In the genomic region with DNA sequence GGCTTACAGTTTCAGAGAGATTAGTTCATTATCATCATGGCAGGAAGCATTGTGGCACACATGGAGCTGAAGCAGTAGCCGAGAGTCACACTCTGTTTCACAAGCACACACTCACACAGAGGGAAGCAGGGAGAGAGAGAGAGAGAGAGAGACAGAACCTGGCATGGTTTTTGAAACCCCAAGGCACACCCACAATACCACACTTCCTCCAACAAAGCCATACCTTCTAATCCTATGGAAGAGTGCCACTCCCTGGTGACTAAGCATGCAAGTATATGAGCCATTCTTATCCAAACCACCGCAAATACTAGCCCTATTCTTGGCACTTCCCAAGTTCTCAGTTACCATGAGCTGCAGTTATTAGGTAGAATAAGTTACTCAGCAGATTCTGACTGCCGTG, we compare ENCODE assay signal across 18 mouse cellular contexts.
"Had no signal": no experiment of that assay in that cellular context is flagged by ENCODE, and none has a peak within 500 bp of the region (broad histone marks: within the 10 kb centered on the region; RNA-seq: fewer than 3 reads in every experiment).

No protein-coding gene starts in this region.

- ATAC-seq: liver, embryonic 12.5 days; midbrain, embryonic 13.5 days; midbrain, embryonic 16.5 days had no signal

- DNase-seq: kidney, adult 2 months; kidney, postnatal 36 days; layer of hippocampus, postnatal 36 days; left cerebral cortex, postnatal 4 days; lung, adult 18-20 months; lung, postnatal 10 days; lung, postnatal 36 days; thymus, adult 2 months; thymus, postnatal 14 days had no signal

- H3K27me3 ChIP-seq: limb, embryonic 12.5 days; limb, embryonic 15.5 days; liver, embryonic 12.5 days; liver, embryonic 15.5 days; lung, embryonic 15.5 days; midbrain, embryonic 13.5 days had no signal

- H3K4me1 ChIP-seq: limb, embryonic 12.5 days; limb, embryonic 15.5 days; liver, embryonic 12.5 days; liver, embryonic 15.5 days; lung, embryonic 15.5 days; midbrain, embryonic 13.5 days had no signal

- H3K36me3 ChIP-seq: limb, embryonic 12.5 days; limb, embryonic 15.5 days; liver, embryonic 12.5 days; liver, embryonic 15.5 days; lung, embryonic 15.5 days; midbrain, embryonic 13.5 days had no signal

- H3K27ac ChIP-seq: kidney, postnatal 0 days; left cerebral cortex, adult 2 months; limb, embryonic 12.5 days; limb, embryonic 15.5 days; liver, embryonic 12.5 days; liver, embryonic 15.5 days; lung, embryonic 15.5 days; midbrain, embryonic 13.5 days had no signal

- H3K4me3 ChIP-seq: left cerebral cortex, adult 2 months; limb, embryonic 12.5 days; limb, embryonic 15.5 days; liver, embryonic 12.5 days; liver, embryonic 15.5 days; lung, embryonic 15.5 days; midbrain, embryonic 13.5 days had no signal

- H3K4me2 ChIP-seq: limb, embryonic 12.5 days; limb, embryonic 15.5 days; liver, embryonic 12.5 days; liver, embryonic 15.5 days; lung, embryonic 15.5 days; midbrain, embryonic 13.5 days had no signal

- H3K9me3 ChIP-seq: limb, embryonic 15.5 days; liver, embryonic 15.5 days; lung, embryonic 15.5 days had no signal

- H3K9ac ChIP-seq: limb, embryonic 12.5 days; limb, embryonic 15.5 days; liver, embryonic 12.5 days; liver, embryonic 15.5 days; lung, embryonic 15.5 days; midbrain, embryonic 13.5 days had no signal
